Mouse (Mus musculus) c-Kit-positive CD71-positive TER-119-positive erythroid progenitor cells, embryonic 14.5 days (primary cell): Measurements from ENCODE around the gene Th.

ENCODE experiments used
- DNase-seq: peaks from one replicate; pipeline ENCODE4 v3.0.0-alpha.2; 2013; ENCODE audit warnings: low spot score

The Th gene

GRCm38 (mm10) chr7:142901774-142902173 lies 29.2 kb downstream of the Th start:
- DNase-seq = no peak

GRCm38 (mm10) chr7:142899872-142900271 lies 31.1 kb downstream of the Th start:
- DNase-seq = no peak

GRCm38 (mm10) chr7:142897471-142897870 lies 33.5 kb downstream of the Th start:
- no peak for DNase-seq

GRCm38 (mm10) chr7:142895901-142896665 lies 34.8 kb downstream of the Th start:
- DNase-seq = no peak

- no peak for DNase-seq
Measured at GRCm38 (mm10) chr7:142895223-142895840, 35.6 kb downstream of the Th start.

GRCm38 (mm10) chr7:142894669-142895068 lies 36.3 kb downstream of the Th start:
- DNase-seq = peak; percentile 74

- DNase-seq = no peak
Measured at GRCm38 (mm10) chr7:142893721-142894639, 36.9 kb downstream of the Th start.

GRCm38 (mm10) chr7:142893296-142893695 lies 37.6 kb downstream of the Th start:
- no peak for DNase-seq

GRCm38 (mm10) chr7:142869419-142870163 lies 61.3 kb downstream of the Th start:
- DNase-seq = no peak

GRCm38 (mm10) chr7:142850681-142851080 lies 80.2 kb downstream of the Th start:
- peak; percentile 30 for DNase-seq
